Mouse (Mus musculus): Measurements from ENCODE around the gene Ndufa13. TPM values are rescaled to one million over a fixed set of nuclear protein-coding genes. Genes with fewer than 3 reads are reported as not detected.

Gene Ndufa13
- polyA plus RNA-seq, 1 experiment: 90.6 TPM

DNA sequence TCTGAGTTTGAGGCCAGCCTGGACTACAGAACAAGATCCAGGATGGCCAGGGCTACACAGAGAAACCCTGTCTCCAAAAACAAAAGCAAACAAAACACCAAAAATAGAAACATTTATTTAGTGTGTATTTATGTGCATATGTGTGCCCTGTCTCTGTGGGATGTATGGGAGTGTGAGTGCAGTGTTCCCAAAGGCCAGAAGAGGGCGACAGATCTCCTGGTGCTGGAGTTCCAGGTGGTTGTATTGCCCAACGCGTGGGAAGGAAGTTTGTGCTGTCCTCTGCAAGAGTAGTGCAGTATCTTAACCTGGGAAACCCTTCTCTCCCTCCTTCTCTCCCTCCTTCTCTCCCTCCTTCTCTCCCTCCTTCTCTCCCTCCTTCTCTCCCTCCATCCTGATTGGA is 52.5 kb downstream of the Ndufa13 start:
- TF ChIP-seq CTCF (IDR thresholded peaks at IDR 0.05; ENCODE audit: low read depth, low read length) (peak; percentile 27; the same call in 1 of the 2 replicates), POLR2A (IDR thresholded peaks at IDR 0.05; ENCODE audit: borderline replicate concordance, low read depth, low read length) (no peak)
- Histone ChIP-seq H3K4me1 (ENCODE audit: control insufficient read depth, insufficient read depth, low read length) (peaks cover 40% of the 10 kb centered on the region), H3K27ac (ENCODE audit: insufficient read depth, low read depth, low read length) (peak overlapping the region; percentile 71; the same call in 1 of the 2 replicates), H3K4me3 (ENCODE audit: insufficient read depth, low read length) (no peak overlapping the region)

DNA sequence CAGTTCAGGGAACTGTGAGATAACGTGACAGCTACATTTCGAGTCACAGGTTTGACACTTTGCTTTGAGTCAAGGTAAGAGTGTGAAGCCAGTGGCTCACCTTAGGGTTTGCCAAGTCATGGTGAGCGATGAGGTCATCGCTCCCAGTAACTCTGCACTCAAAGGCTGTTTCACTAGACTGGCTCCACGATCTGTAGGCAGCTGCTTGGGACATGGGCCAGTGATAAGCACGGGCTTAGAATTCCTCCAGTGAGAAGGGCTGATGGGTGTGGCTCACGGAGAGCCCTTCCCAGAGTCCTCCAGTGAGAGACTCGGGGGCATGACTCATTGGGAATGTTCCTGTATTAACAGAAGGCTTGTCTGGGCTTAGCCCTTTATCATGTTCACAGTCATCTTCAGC is 53.4 kb downstream of the Ndufa13 start:
- Histone ChIP-seq H3K4me3 (ENCODE audit: insufficient read depth, low read length) (no peak overlapping the region), H3K4me1 (ENCODE audit: control insufficient read depth, insufficient read depth, low read length) (peaks cover 46% of the 10 kb centered on the region), H3K27ac (ENCODE audit: insufficient read depth, low read depth, low read length) (peak overlapping the region; percentile 71)
- TF ChIP-seq CTCF (IDR thresholded peaks at IDR 0.05; ENCODE audit: low read depth, low read length): no peak
- TF ChIP-seq POLR2A (IDR thresholded peaks at IDR 0.05; ENCODE audit: borderline replicate concordance, low read depth, low read length): no peak

DNA sequence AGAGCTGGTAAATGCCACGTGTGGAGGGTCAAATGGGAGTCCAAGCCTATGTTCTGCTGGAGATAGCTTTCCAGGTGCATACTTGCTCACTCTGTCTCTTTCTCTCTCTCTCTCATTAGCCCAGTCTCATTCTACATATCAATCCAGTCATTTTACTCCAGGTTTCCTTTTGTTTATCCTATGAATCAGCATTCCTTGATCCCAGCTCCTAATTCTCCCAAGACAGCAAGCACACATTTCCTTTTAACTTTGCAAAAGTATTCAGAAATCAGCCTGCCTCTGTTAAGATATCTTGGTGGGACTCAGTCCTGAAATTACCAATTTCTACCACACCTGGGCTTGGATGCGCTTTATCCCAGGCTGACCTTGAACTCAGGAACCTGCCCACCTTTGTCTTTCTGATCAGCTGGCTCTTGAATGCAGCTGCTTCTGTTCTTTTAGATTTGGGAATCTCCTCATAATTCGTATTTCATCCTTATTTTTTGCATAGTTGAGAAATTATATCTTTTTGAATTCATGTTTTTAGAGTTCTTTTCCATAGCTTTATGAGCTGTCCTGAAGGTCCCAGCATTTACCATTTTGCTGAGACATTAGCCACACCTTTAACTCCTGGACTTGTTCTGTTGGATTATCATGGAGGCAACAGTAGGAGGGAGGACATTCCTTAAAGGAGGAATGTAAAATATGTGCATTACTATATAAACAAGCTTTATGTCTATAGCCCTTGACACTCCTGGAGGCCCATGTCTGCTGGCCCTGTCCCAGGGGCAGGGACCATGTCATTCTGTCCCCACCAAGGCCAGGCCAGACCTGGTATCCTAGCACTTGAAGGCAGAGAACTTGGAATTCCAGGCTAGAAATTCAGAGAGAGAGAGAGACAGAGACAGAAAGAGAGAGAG is 54.9 kb downstream of the Ndufa13 start:
- no peak overlapping the region for H3K4me3 ChIP-seq (ENCODE audit: insufficient read depth, low read length)
- TF ChIP-seq POLR2A (IDR thresholded peaks at IDR 0.05; ENCODE audit: borderline replicate concordance, low read depth, low read length) (no peak), CTCF (IDR thresholded peaks at IDR 0.05; ENCODE audit: low read depth, low read length) (no peak)
- no peak overlapping the region for H3K27ac ChIP-seq (ENCODE audit: insufficient read depth, low read depth, low read length)
- peaks cover 58% of the 10 kb centered on the region for H3K4me1 ChIP-seq (ENCODE audit: control insufficient read depth, insufficient read depth, low read length)

Other genes with a start within 250 kb of the Ndufa13 start
- 1.5 and 1.9 TPM in 2 replicates for gene Zfp964, start 248.1 kb downstream of the Ndufa13 start, polyA plus RNA-seq (2012; ENCODE audit: insufficient read depth, insufficient read length, missing spikeins)
- gene Zfp869, start 191.8 kb downstream of the Ndufa13 start, polyA plus RNA-seq (2012; ENCODE audit: insufficient read depth, insufficient read length, missing spikeins): 18.4 and 21.8 TPM in 2 replicates
- gene Zfp963, start 152.6 kb downstream of the Ndufa13 start, polyA plus RNA-seq (2012; ENCODE audit: insufficient read depth, insufficient read length, missing spikeins): 4.2 and 4.5 TPM in 2 replicates
- gene Gm20422, start 127.7 kb downstream of the Ndufa13 start, polyA plus RNA-seq (2012; ENCODE audit: insufficient read depth, insufficient read length, missing spikeins): 2.8 and 3.0 TPM in 2 replicates
- 25.7 and 31.2 TPM in 2 replicates for gene Atp13a1, start 111.4 kb downstream of the Ndufa13 start, polyA plus RNA-seq (2012; ENCODE audit: insufficient read depth, insufficient read length, missing spikeins)
- gene Zfp866, start 111.4 kb downstream of the Ndufa13 start, polyA plus RNA-seq (2012; ENCODE audit: insufficient read depth, insufficient read length, missing spikeins): 17.6 and 19.3 TPM in 2 replicates
- gene Gmip, start 93.9 kb downstream of the Ndufa13 start, polyA plus RNA-seq (2012; ENCODE audit: insufficient read depth, insufficient read length, missing spikeins): 164 and 201 TPM in 2 replicates
- 0.91 and 1.0 TPM in 2 replicates for gene Lpar2, start 80.1 kb downstream of the Ndufa13 start, polyA plus RNA-seq (2012; ENCODE audit: insufficient read depth, insufficient read length, missing spikeins)
- 7.5 and 8.0 TPM in 2 replicates for gene Pbx4, start 70.1 kb downstream of the Ndufa13 start, polyA plus RNA-seq (2012; ENCODE audit: insufficient read depth, insufficient read length, missing spikeins)
- not detected in 2 replicates for gene Cilp2, start 14.9 kb downstream of the Ndufa13 start, polyA plus RNA-seq (2012; ENCODE audit: insufficient read depth, insufficient read length, missing spikeins)
- 0.60 TPM in 1 of 2 replicates, not detected in the other for gene Tssk6, start 374 bp downstream of the Ndufa13 start, polyA plus RNA-seq (2012; ENCODE audit: insufficient read depth, insufficient read length, missing spikeins)
- not detected in 2 replicates for gene Yjefn3, start 154 bp upstream of the Ndufa13 start, polyA plus RNA-seq (2012; ENCODE audit: insufficient read depth, insufficient read length, missing spikeins)
- 36.5 and 36.9 TPM in 2 replicates for gene Gatad2a, start 93.8 kb upstream of the Ndufa13 start, polyA plus RNA-seq (2012; ENCODE audit: insufficient read depth, insufficient read length, missing spikeins)
- gene Mau2, start 140.2 kb upstream of the Ndufa13 start, polyA plus RNA-seq (2012; ENCODE audit: insufficient read depth, insufficient read length, missing spikeins): 47.2 and 51.1 TPM in 2 replicates
- gene Sugp1, start 140.3 kb upstream of the Ndufa13 start, polyA plus RNA-seq (2012; ENCODE audit: insufficient read depth, insufficient read length, missing spikeins): 23.4 and 25.5 TPM in 2 replicates
- gene Tm6sf2, start 170.4 kb upstream of the Ndufa13 start, polyA plus RNA-seq (2012; ENCODE audit: insufficient read depth, insufficient read length, missing spikeins): not detected in 2 replicates
- not detected in 2 replicates for gene Hapln4, start 180.9 kb upstream of the Ndufa13 start, polyA plus RNA-seq (2012; ENCODE audit: insufficient read depth, insufficient read length, missing spikeins)
- not detected in 2 replicates for gene Ncan, start 218.3 kb upstream of the Ndufa13 start, polyA plus RNA-seq (2012; ENCODE audit: insufficient read depth, insufficient read length, missing spikeins)
- 21.2 and 21.9 TPM in 2 replicates for gene Nr2c2ap, start 228.8 kb upstream of the Ndufa13 start, polyA plus RNA-seq (2012; ENCODE audit: insufficient read depth, insufficient read length, missing spikeins)
- 13.5 and 15.8 TPM in 2 replicates for gene Rfxank, start 236.6 kb upstream of the Ndufa13 start, polyA plus RNA-seq (2012; ENCODE audit: insufficient read depth, insufficient read length, missing spikeins)
- gene Borcs8, start 236.9 kb upstream of the Ndufa13 start, polyA plus RNA-seq (2012; ENCODE audit: insufficient read depth, insufficient read length, missing spikeins): 43.3 and 51.9 TPM in 2 replicates
- gene Mef2b, start 237.2 kb upstream of the Ndufa13 start, polyA plus RNA-seq (2012; ENCODE audit: insufficient read depth, insufficient read length, missing spikeins): not detected in 2 replicates